Mouse (Mus musculus): ENCODE measurements around the gene Gstm1. TPM values are rescaled to one million over a fixed set of nuclear protein-coding genes. Genes with fewer than 3 reads are reported as not detected.
"Not testable (repeated sequence)": the region's sequence is repeated elsewhere in the genome, so short reads cannot be mapped to it uniquely, and the experiment has no call there.

Gstm1 gene
- polyA plus RNA-seq, 1 experiment = 38.5 TPM

DNA sequence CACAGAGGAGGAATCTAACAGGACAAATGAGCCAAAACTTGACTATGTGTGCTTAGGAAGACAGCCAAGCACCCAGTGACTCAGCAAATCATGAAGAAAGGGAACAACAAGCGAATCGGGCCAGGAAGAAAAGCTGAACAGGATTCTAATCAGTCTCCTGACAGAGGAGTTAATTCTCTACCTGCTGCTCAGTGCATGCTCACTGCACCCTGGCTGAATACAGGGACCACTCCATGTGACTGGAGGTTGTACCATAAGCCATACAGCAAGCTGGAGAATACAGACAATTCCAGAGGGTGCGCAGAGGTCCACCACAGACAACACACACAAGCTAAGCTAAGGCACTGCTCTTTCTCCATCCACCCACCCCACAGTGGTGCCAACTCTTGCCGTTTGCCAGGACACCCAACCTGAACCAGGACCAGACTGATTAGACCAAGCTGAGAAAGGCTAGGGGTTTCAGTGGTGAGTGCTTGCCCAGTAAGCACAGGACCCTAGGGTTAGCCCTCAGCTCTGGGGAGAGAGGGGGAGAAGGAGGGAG, 4.4 kb downstream of the Gstm1 start:
- TF ChIP-seq POLR2A (IDR thresholded peaks at IDR 0.05; ENCODE audit: borderline replicate concordance, extremely low read depth, insufficient read depth, insufficient read length, poor library complexity, severe bottlenecking) = no peak
- no peak for TF ChIP-seq CTCF (IDR thresholded peaks at IDR 0.05; ENCODE audit: borderline replicate concordance, extremely low read depth, insufficient read depth, insufficient read length)
- DNase-seq (ENCODE audit: low read depth) = peak; percentile 43

DNA sequence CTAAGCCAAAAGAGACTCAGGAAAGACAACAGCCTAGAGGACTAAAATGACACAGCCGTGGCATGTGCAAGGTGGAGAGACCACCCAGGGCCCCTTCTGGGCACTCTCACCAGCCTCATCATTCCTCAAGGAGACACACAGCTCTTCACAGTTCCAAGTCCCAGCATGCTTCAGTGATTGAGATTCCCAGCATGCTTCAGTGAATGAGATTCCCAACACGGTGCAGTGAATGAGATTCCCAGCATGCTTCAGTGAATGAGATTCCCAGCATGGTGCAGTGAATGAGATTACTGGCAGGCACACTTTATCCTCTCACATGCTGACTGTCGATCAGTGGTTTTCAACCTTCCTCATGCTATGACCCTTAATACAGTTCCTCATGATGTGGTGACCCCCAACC, 6.2 kb downstream of the Gstm1 start:
- peak; percentile 84 for DNase-seq (ENCODE audit: low read depth)
- TF ChIP-seq POLR2A (IDR thresholded peaks at IDR 0.05; ENCODE audit: borderline replicate concordance, extremely low read depth, insufficient read depth, insufficient read length, poor library complexity, severe bottlenecking) (no peak), CTCF (IDR thresholded peaks at IDR 0.05; ENCODE audit: borderline replicate concordance, extremely low read depth, insufficient read depth, insufficient read length) (no peak)

DNA sequence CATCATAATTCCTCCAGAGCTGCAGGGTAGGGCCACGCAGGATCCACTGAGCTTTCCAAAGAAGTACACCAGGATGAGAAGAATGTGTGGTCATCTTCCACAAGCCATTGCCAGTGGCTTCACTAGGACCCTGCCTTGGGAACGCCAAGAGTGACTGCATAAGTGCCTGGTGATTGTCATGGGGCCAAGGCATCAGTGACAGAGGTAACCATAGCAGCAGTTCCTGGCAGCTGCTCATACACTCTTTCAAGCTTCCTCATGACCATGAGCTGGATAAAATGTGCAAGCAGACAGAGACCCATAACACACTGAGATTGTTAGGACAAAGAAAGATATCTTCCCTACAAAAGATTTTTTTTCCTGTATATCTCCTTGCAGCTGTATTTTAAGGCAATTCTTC, 7.5 kb downstream of the Gstm1 start:
- DNase-seq (ENCODE audit: low read depth) = peak; percentile 70
- TF ChIP-seq POLR2A (IDR thresholded peaks at IDR 0.05; ENCODE audit: borderline replicate concordance, extremely low read depth, insufficient read depth, insufficient read length, poor library complexity, severe bottlenecking) (no peak), CTCF (IDR thresholded peaks at IDR 0.05; ENCODE audit: borderline replicate concordance, extremely low read depth, insufficient read depth, insufficient read length) (no peak)

DNA sequence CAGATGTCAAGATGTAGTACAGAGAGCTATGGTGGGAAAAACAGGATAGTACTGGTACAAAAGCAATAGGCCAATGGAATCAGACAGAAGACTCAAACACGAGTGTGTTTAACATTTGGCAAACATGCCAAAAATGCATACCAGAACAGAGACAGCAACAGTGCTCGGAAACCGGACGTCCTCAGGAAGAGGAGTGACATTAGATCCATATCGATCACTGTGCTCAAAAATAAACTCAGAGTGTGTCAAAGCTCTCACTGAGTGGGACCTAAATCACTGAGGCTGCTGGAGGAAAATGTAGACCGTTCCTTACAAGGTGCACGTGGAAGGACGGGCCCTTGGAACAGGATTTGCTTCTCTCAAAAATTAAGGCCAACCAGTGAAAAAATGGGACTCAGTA, 15.8 kb downstream of the Gstm1 start:
- DNase-seq (ENCODE audit: low read depth) = no peak
- TF ChIP-seq POLR2A (IDR thresholded peaks at IDR 0.05; ENCODE audit: borderline replicate concordance, extremely low read depth, insufficient read depth, insufficient read length, poor library complexity, severe bottlenecking) (no peak), CTCF (IDR thresholded peaks at IDR 0.05; ENCODE audit: borderline replicate concordance, extremely low read depth, insufficient read depth, insufficient read length) (no peak)

DNA sequence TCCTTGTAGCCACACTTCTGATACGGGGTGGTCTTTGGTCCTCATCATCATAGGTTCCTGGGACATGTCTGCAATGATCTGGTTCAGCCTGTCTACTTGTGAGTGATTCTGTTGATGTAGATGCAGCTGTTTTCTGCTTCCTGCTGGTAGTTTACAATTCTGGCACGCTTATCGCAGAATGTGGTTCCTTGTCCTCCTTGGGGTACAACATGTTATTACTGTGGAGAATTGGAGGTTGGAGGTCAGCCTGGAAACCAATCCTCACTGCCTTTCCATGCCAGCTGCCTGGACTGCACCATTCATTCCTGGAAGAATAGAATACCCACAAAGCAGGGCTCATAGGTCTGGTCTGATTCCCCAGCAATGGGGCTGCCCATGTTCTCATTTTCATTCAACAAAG, 18.3 kb downstream of the Gstm1 start:
- no peak for DNase-seq (ENCODE audit: low read depth)
- TF ChIP-seq POLR2A (IDR thresholded peaks at IDR 0.05; ENCODE audit: borderline replicate concordance, extremely low read depth, insufficient read depth, insufficient read length, poor library complexity, severe bottlenecking) (no peak), CTCF (IDR thresholded peaks at IDR 0.05; ENCODE audit: borderline replicate concordance, extremely low read depth, insufficient read depth, insufficient read length) (no peak)

DNA sequence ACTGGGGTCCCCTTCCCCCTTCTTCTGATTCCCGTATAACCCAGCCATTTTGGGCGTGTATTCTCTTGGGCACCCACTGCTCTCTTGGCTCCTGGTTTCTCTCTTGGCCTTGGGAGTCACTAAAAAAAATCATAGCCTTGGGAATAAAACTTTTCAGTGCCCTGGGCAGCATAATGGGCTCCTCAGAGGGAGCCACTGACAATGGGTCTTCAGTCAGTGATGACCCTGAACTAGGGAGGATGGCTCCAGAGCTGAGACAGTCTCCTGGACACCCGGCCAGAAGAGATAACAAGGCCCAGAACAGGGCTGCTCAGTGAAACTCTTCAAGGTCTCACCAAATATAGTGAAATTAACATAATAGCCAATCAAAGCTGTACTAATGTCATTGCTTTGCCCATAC, 19.2 kb downstream of the Gstm1 start:
- DNase-seq (ENCODE audit: low read depth) = no peak
- TF ChIP-seq CTCF (IDR thresholded peaks at IDR 0.05; ENCODE audit: borderline replicate concordance, extremely low read depth, insufficient read depth, insufficient read length) (no peak), POLR2A (IDR thresholded peaks at IDR 0.05; ENCODE audit: borderline replicate concordance, extremely low read depth, insufficient read depth, insufficient read length, poor library complexity, severe bottlenecking) (no peak)

DNA sequence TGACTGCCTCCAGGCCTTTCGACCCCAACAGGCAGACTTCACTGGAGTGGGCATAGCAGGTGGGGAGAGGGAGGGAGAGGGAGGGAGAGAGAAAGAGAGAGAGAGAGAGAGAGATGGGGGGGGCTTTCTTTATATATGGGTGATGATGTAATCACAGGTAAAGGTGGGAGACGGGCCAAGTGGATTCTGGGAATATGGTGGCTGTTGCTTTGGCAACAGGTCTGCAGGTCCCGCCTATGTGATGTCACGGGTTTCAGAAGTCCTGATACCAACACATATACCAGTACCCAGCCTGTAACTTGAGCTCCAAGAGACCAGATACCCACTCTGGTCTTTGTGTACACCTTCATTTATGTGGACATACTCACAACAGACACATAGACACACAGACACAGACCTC, 21.2 kb downstream of the Gstm1 start:
- TF ChIP-seq POLR2A (IDR thresholded peaks at IDR 0.05; ENCODE audit: borderline replicate concordance, extremely low read depth, insufficient read depth, insufficient read length, poor library complexity, severe bottlenecking) (no peak), CTCF (IDR thresholded peaks at IDR 0.05; ENCODE audit: borderline replicate concordance, extremely low read depth, insufficient read depth, insufficient read length) (no peak)
- DNase-seq (ENCODE audit: low read depth) = no peak

DNA sequence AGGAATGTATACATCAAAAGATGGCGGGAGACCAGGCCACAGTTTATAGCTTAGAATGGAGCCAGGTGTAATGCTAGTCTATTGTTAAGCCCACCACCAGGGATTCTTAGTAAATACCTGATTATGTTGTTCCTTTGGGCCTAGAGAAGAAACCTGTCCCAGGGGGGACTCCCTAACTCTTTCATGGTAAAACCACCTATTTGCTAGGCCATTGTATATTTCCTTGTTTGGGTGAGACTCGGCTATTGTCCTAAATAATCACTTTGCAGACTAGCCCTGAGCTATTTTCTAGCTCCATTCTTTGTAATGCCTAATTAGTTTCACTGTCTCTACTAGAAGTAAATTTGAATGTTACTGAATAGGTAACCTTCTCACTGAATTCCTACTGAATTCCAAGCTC, 21.8 kb downstream of the Gstm1 start:
- not testable (repeated sequence) for DNase-seq (ENCODE audit: low read depth)

DNA sequence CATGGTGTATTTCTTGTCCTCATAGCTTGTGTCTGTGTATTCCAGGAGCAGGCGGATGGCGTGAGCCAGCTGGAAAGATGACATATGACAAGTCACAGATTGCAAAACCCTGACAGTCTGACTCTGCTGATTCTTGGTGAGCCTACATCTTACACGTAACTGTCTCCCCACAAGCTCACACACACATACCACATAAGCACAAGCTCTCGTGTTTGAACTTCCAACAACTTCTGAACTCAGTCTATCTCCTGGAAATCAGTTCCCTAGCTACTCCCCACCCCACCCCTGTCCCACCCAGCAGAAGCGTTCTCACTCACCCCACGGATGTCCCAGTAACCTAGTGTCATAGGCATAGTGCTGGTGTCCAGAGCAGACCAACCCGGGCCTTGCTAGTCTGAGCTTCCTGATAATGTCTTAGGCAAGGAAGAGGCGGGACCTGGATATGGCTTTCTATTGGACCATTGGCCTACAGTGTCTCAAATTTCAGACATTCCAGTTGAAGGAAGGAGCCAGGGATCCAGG, 31.7 kb downstream of the Gstm1 start, which contains the start of gene Gstm2:
TSS of gene Gstm2 (minus strand) at position 413 of the 522 bp plus-strand sequence.
- TF ChIP-seq CTCF (IDR thresholded peaks at IDR 0.05; ENCODE audit: borderline replicate concordance, extremely low read depth, insufficient read depth, insufficient read length) (no peak), POLR2A (IDR thresholded peaks at IDR 0.05; ENCODE audit: borderline replicate concordance, extremely low read depth, insufficient read depth, insufficient read length, poor library complexity, severe bottlenecking) (no peak)
- DNase-seq (ENCODE audit: low read depth) = peak; percentile 15

DNA sequence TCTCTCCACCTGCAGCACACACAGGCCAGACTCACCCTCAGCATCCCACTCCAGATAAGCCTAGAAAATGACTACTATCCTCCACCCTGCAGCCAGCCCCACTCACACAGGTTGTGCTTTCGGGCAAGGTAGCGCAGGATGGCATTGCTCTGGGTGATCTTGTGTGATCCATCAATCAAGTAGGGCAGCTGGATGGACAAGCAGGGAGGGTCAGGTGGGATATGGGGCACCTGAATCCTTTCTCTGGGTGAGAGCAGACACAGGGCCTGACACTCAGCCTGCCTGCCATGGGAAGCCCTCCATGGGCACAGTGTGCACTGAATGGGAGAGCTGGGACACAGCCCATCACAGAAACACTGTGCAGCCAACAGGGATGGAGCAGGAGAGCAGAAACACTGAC, 32.6 kb downstream of the Gstm1 start:
- not testable (repeated sequence) for DNase-seq (ENCODE audit: low read depth)

DNA sequence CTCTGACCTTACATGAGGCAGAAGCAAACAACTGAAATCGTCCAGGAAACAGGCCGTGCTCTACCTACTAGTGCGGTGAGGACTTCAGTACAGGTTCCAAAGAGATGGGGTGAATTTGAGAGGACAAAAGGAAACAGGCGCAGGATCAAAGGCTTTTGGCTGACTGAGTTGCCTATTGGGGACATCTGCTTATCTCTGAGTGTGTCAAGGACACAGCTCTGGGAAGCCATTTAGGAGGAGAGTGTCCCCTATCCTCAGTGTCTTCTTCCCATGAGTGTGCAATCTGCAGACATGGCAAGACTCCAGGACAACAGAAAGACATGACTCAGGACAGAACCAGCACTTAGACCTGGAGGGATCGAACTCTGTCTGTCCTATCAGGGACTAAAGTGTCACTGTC, 33.3 kb downstream of the Gstm1 start:
- no peak for DNase-seq (ENCODE audit: low read depth)
- TF ChIP-seq POLR2A (IDR thresholded peaks at IDR 0.05; ENCODE audit: borderline replicate concordance, extremely low read depth, insufficient read depth, insufficient read length, poor library complexity, severe bottlenecking) = no peak
- TF ChIP-seq CTCF (IDR thresholded peaks at IDR 0.05; ENCODE audit: borderline replicate concordance, extremely low read depth, insufficient read depth, insufficient read length) = no peak

DNA sequence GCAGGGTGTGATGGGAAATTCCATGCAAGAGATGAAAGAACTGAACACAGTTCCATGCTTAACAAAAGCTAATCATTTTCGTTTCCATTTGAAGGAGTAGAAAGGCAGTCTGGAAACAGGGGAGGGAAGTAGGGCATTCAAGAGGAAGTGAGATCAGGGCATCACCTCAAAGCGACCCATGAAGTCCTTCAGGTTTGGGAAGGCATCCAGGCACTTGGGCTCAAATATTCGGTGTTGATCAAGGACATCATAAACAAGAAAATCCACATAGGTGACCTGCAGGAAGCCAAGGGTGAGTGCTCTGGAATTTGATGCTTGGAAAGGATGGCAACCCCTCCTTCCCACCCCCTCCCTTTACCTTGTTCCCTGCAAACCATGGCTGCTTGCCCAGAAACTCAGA, 34.0 kb downstream of the Gstm1 start:
- DNase-seq (ENCODE audit: low read depth) = no peak
- no peak for TF ChIP-seq POLR2A (IDR thresholded peaks at IDR 0.05; ENCODE audit: borderline replicate concordance, extremely low read depth, insufficient read depth, insufficient read length, poor library complexity, severe bottlenecking)
- TF ChIP-seq CTCF (IDR thresholded peaks at IDR 0.05; ENCODE audit: borderline replicate concordance, extremely low read depth, insufficient read depth, insufficient read length) = no peak

DNA sequence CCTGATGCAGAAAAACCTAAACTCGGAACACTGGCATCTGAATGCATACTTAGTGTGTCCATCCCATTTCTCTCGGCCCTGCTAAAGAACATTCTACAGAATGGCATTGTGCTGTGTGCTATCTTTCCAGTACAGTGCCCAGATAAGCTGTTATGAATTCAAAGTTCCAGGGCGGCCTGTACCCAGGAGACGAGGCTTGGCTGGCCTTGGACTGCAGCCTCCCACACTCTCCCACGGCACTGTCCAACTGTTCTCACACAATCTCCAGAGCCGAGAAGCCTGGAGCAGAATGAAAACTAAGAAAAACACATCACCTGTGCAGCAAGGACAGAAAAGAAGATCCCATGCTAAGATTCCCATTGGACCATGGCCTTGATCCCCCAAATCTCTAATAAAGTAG, 35.0 kb downstream of the Gstm1 start:
- DNase-seq (ENCODE audit: low read depth) = no peak
- TF ChIP-seq CTCF (IDR thresholded peaks at IDR 0.05; ENCODE audit: borderline replicate concordance, extremely low read depth, insufficient read depth, insufficient read length) (no peak), POLR2A (IDR thresholded peaks at IDR 0.05; ENCODE audit: borderline replicate concordance, extremely low read depth, insufficient read depth, insufficient read length, poor library complexity, severe bottlenecking) (no peak)

All from brain, embryonic 14.5 days (tissue).